Mouse (Mus musculus) WW6 (cell line): ENCODE data around the gene Piwil4.
"Not testable (repeated sequence)": the region's sequence is repeated elsewhere in the genome, so short reads cannot be mapped to it uniquely, and the experiment has no call there.

Experiments
- DNase-seq: peaks from one replicate; pipeline ENCODE4 v3.0.0-alpha.2; 2013; ENCODE audit warnings: low read depth, low spot score

The Piwil4 gene

GRCm38 (mm10) chr9:14726005-14726404 is 14.5 kb downstream of the Piwil4 start:
- no peak for DNase-seq

- DNase-seq = no peak
These were observed 15.6 kb downstream of the Piwil4 start for GRCm38 (mm10) chr9:14724755-14725420.

GRCm38 (mm10) chr9:14721610-14722009 is 18.9 kb downstream of the Piwil4 start:
- no peak for DNase-seq

- DNase-seq = no peak
These were observed 20.1 kb downstream of the Piwil4 start for GRCm38 (mm10) chr9:14720384-14720783.

GRCm38 (mm10) chr9:14718332-14718691 is 22.2 kb downstream of the Piwil4 start:
- DNase-seq = no peak

- DNase-seq = no peak
These were observed 22.7 kb downstream of the Piwil4 start for GRCm38 (mm10) chr9:14717689-14718331.

- no peak for DNase-seq
These were observed 25.3 kb downstream of the Piwil4 start for GRCm38 (mm10) chr9:14715258-14715657.

GRCm38 (mm10) chr9:14710910-14711309 is 29.6 kb downstream of the Piwil4 start:
- no peak for DNase-seq

GRCm38 (mm10) chr9:14705321-14706162 is 35.0 kb downstream of the Piwil4 start:
- no peak for DNase-seq

GRCm38 (mm10) chr9:14700795-14701194 is 39.7 kb downstream of the Piwil4 start:
- DNase-seq = not testable (repeated sequence)

GRCm38 (mm10) chr9:14699288-14699640 is 41.3 kb downstream of the Piwil4 start:
- no peak for DNase-seq

GRCm38 (mm10) chr9:14698582-14699287 is 41.8 kb downstream of the Piwil4 start:
- DNase-seq = peak; percentile 39

- peak; percentile 59 for DNase-seq
These were observed 42.6 kb downstream of the Piwil4 start for GRCm38 (mm10) chr9:14697903-14698302.

GRCm38 (mm10) chr9:14689376-14690108 is 51.0 kb downstream of the Piwil4 start:
- no peak for DNase-seq

GRCm38 (mm10) chr9:14684363-14684762 is 56.2 kb downstream of the Piwil4 start:
- DNase-seq = no peak

- no peak for DNase-seq
These were observed 57.8 kb downstream of the Piwil4 start for GRCm38 (mm10) chr9:14682741-14683140.

- DNase-seq = no peak
These were observed 59.9 kb downstream of the Piwil4 start for GRCm38 (mm10) chr9:14680584-14680983.

- DNase-seq = no peak
These were observed 64.5 kb downstream of the Piwil4 start for GRCm38 (mm10) chr9:14675707-14676691.

- DNase-seq = no peak
These were observed 66.0 kb downstream of the Piwil4 start for GRCm38 (mm10) chr9:14674506-14674905.

- no peak for DNase-seq
These were observed 67.4 kb downstream of the Piwil4 start for GRCm38 (mm10) chr9:14673109-14673508.
